Mouse (Mus musculus): ENCODE data around the gene Slc35f2.

Slc35f2 gene

DNA sequence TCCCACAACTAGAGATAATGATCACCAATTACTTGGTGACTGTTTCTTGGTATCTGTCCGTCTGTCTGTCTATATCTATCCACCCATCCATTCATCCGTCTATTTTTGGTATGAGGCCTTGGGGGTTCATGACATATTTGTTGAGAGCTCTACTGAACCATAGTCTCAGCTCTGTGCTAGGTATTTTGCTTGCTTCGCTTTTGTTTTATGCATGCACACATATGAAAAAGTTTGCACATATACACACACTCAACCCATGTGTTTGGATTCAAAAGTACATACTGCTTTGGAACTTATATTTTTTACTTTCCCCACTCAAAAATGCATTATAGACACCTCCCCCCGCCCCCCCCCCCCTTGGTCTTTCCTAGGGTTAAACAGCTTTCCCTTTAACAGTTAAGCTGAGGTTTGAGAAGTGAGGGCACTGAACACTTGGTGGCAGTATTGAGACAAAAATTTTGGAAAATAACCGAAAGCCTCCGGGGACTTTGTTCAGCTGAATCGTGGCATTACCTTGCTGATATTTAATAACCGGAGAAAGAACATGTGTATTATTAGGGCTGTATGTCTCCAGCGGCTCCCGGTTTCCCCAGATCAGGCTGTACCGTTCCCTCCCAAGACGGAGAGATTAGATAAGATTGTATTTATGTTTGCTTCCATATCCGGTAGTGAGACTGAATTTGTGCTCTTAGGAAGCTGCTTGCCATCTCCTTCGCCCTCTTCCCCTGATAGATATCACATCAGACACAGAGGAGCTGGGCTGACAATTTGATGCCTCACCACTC, 57.9 kb downstream of the Slc35f2 start:
- peak; percentile 61 for DNase-seq (ENCODE audit: low spot score)

DNA sequence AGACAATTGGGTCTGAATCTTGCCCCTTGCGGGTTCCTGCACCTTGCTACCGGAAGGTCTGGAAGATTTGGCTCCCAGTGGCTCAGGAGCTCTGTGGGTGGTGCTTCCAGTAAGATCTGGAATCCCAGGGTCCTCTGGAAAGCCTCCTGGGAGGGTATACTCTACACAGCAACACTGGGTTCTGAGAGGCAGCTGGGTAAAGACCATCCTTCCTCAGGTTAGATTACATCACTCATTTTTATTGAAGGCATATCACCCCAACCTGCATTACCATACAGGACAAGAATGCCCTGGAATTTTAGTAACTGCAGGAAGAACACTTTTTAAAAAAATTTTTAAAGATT, 58.5 kb downstream of the Slc35f2 start:
- no peak for DNase-seq (ENCODE audit: low spot score)

DNA sequence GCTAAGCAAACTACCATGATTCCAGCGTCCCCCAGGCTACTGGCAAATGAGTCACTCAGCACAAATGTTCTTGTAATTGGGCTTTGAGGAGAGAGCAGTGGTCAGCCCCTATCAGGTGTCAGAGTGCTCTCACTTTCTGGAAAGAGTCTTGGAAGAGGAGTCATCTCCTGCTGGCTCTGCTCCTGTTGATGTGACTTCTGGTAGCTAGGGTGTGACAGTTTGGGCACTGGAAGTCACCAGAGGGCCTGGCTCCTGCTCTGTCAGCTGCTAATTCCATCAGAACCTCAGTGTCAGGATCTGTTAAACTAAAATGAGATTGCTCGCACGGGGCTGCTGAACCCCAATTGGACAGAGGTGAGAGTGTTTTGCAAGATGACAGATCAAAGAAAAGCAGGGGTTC, 63.7 kb downstream of the Slc35f2 start:
- DNase-seq (ENCODE audit: low spot score) = no peak

DNA sequence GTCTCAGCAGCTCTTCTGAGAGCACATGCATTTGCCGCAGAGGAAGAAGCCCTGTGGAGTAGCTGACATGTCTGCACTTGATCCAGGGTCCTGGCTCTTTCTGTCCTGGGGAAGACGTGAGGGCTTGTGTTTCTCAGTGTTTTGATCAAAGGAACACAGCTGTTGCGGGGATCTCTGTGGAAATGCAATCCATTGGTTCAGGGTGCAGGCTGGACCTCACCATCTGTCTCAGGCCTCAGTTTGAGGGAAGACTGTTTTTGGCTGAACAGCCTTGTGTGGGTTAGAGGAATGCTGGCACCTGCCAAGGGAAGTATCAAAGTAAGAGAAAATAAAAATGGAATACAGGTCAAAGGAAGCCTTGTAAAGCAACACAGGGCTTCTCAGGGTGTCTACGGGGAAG, 64.6 kb downstream of the Slc35f2 start:
- no peak for DNase-seq (ENCODE audit: low spot score)

DNA sequence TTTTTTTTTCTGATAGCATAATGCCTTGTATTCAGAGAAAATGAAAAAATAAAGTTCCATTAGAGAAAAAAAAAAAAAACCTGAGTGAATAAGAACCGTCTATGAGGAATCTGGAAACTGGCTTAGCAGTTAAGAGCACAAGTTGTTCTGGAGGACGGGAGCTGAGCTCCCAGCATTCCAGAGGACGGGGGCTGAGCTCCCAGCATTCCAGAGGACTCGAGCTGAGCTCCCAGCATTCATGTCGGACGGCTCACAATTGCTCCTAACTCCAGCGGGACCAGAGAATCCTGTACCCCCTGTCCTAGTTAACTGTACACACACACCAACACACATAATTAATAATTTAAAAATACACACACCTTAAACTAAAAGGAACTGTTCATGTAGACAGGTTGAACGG, 67.5 kb downstream of the Slc35f2 start:
- DNase-seq (ENCODE audit: low spot score) = no peak

DNA sequence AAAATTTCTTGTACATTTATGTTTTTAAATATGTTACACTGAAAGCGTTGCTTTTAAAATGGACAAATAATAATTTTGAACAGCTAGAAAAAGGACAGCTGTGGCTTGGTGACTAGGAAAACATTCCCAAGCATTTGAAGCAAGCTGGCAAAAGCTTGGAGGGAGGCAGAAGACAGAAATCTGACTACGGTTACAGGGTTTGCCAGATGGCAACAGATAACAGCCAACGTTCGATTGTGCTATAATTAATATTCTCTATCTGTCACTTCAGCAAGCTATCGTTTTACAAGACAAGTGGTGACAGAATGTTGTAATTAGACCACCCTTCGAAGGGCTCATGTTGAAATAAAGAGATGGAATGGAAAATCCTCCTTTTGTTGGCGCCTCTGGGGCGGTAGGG, 77.2 kb downstream of the Slc35f2 start:
- DNase-seq (ENCODE audit: low spot score) = no peak

DNA sequence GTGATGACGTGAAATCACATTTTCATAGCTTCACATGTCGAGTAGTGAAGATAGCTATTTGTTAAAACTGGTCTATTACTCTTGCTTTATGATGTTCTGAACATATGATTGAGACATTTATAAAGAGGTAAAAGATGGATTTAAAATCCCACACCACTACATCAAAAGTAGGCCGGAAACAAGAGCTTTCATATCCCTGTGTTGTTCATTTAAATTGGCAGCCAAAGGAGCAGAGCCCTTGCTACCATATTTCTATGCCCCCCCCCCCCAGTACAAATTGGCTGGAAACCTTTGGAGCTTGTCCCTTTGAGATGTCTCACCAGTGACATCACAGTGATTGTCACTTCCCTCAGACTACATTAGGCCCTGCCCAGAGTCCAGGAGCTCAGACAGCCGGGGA, 78.5 kb downstream of the Slc35f2 start, which contains the start of gene Sln:
Sln (plus strand) TSS at position 301 of the 400 bp plus-strand sequence.
- DNase-seq (ENCODE audit: low spot score) = no peak

DNA sequence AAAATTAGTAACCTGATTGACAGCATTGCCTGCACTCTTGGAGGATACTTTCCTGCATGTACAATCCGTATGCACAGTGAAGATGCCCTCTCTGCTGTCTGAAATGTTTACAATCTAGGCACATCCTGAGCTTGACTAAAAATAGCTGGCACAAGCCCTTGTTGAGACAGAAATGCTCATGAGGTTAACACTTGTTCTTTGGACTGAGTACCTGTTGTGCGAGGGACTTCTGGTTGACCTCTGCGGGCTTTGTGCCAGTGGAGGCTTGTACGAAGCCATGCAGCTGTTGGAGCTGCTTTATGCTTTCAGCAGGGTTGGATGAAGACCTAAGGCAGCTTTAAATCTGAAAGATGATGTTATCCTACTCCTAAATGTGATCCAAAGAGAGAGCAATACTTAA, 80.8 kb downstream of the Slc35f2 start:
- no peak for DNase-seq (ENCODE audit: low spot score)

DNA sequence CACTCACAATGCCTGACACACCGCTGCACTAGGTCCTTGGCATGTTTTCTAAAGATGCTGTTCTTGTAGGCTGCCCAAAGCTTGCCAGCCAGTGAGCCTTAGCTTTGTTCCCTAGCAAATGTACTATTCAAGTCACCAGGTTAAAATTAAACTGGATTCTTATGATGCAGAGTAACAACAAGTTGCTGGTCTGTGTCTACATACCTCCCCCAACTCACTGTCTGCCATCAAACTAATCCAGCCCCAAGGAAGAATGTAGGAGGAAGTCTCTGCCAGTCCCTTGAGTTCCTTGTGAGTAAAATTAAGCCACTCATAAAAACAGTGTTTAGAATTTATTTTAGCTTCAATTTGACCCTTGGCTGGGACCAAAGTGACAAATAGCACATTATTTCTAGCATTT, 82.3 kb downstream of the Slc35f2 start:
- no peak for DNase-seq (ENCODE audit: low spot score)

DNA sequence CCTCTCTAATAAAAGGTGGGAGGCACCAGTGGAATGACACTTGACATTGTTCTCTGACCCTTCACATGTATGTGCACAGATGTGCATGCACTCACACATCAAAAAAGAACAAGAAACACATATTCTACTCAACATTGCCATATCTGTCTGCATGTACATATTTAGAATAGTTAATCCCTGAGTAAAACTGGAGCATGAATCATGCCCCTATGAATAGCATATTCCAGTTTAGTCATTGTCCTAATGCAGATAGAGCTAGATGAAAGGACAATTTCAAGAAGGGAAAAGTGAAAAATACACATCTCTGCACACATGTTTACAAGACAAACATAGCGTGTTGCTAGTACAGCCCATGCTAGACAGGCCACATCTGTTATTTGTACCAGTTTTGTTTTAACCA, 83.2 kb downstream of the Slc35f2 start:
- DNase-seq (ENCODE audit: low spot score) = no peak

DNA sequence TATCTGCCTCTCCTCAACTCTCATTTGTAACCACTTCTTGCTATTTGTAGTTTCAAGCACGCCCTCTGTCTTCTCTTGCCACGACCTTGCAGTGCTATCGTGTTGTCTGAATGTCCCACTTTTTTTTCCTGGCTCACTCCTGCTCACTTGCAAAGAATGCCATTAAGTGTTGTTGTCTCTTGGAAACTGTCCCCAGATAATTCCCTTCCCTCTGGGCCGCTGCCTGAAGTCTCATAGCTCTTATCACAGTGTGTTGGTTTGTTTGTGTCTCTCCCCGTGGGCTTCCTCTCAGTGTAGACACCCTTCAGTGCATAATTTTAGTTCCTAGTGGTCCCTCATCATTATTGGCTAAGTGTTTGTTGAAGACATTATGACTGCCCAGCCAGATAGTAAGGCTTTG, 86.5 kb downstream of the Slc35f2 start:
- no peak for DNase-seq (ENCODE audit: low spot score)

All from embryo, embryonic 10 days (tissue).